Mouse (Mus musculus): ENCODE data around the gene Gm42688. TPM values are rescaled to one million over a fixed set of nuclear protein-coding genes. Genes with fewer than 3 reads are reported as not detected.

The Gm42688 gene
- polyA plus RNA-seq, 1 experiment from 2014 or later, result 2.9 TPM

DNA sequence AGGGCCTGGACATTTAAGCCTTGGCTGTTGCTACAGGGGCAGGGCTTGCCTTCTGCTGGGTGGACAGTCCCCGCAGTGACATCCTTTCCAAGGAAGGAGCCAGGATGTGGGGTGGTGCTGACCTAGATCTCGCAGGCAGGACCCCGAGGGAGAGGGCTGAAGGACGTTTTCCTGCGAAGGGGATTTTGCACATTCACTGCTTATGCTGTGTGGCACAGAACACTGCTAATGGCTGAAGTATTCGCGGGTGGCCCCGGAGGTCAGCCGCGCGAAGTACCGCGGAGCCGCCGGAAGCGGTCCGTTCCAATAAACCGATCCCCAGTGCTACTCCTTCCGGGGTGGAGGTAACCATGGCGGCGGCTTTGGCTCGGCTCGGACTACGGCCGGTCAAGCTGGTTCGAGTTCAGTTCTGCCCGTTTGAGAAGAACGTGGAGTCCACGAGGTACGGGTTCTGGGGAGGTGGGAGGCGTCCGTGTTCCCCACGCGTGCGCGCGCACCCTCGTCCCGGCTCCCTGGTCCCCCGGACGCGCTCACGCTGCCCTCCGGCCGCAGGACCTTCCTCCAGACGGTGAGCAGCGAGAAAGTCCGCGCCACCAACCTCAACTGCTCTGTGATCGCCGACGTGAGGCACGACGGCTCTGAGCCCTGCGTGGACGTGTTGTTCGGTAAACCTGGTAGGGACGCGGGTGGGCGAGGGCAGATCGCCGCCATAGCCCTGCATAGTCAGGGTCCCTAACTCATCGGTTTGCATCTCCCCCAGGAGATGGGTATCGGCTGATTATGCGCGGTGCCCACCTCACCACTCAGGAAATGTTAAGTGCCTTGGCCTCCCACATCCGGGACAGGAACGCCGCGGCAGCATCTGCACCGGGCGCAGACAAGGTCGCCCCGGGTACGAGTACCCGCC, 7.6 kb downstream of the Gm42688 start, which contains the start of gene Mrpl53:
Gene Mrpl53, plus strand, starts transcription at position 279 of the 907 bp plus-strand sequence.
- DNase-seq, result peak; percentile 90
- Histone ChIP-seq H3K9me3 (ENCODE audit: low read depth, low read length) (no peaks in the 10 kb centered on the region), H3K4me3 (ENCODE audit: low read depth, low read length) (peak within 1 kb of the TSS; percentile 73), H3K4me1 (ENCODE audit: insufficient read depth) (0 out of 2 replicates have a peak, but pooled peaks cover 6% of the 10 kb centered on the region), H3K4me2 (peak within 1 kb of the TSS; percentile 85), H3K9ac (peak within 1 kb of the TSS; percentile 88), H3K27me3 (ENCODE audit: insufficient read depth, low read length) (no peaks in the 10 kb centered on the region), H3K27ac (ENCODE audit: low read depth) (peak within 1 kb of the TSS; percentile 85), H3K36me3 (ENCODE audit: insufficient read depth) (peaks cover 16% of the 10 kb centered on the region; the same call in 1 of the 2 replicates)
- TF ChIP-seq CTCF (IDR thresholded peaks at IDR 0.05; ENCODE audit: low read depth), result no peak
- ATAC-seq (ENCODE audit: insufficient read depth), result peak; percentile 89
- under 1% methylated on average over 76 of the region's 76 CpGs for WGBS

GRCm38 (mm10) chr6:83111510-83112136, 10.2 kb downstream of the Gm42688 start:
- H3K4me3 ChIP-seq (ENCODE audit: low read depth, low read length), result no peak overlapping the region
- no peaks in the 10 kb centered on the region for H3K27me3 ChIP-seq (ENCODE audit: insufficient read depth, low read length)
- no peak overlapping the region for H3K27ac ChIP-seq (ENCODE audit: low read depth)
- DNase-seq (no peak), ATAC-seq (ENCODE audit: insufficient read depth) (no peak)
- peaks cover 14% of the 10 kb centered on the region; the same call in 1 of the 2 replicates for H3K36me3 ChIP-seq (ENCODE audit: insufficient read depth)
- WGBS, result 86% methylated on average over 4 of the region's 4 CpGs
- peaks cover 12% of the 10 kb centered on the region; the same call in 1 of the 2 replicates for H3K4me1 ChIP-seq (ENCODE audit: insufficient read depth)
- H3K9ac ChIP-seq, result no peak overlapping the region
- TF ChIP-seq CTCF (IDR thresholded peaks at IDR 0.05; ENCODE audit: low read depth), result no peak
- H3K4me2 ChIP-seq, result no peak overlapping the region
- no peaks in the 10 kb centered on the region for H3K9me3 ChIP-seq (ENCODE audit: low read depth, low read length)

DNA sequence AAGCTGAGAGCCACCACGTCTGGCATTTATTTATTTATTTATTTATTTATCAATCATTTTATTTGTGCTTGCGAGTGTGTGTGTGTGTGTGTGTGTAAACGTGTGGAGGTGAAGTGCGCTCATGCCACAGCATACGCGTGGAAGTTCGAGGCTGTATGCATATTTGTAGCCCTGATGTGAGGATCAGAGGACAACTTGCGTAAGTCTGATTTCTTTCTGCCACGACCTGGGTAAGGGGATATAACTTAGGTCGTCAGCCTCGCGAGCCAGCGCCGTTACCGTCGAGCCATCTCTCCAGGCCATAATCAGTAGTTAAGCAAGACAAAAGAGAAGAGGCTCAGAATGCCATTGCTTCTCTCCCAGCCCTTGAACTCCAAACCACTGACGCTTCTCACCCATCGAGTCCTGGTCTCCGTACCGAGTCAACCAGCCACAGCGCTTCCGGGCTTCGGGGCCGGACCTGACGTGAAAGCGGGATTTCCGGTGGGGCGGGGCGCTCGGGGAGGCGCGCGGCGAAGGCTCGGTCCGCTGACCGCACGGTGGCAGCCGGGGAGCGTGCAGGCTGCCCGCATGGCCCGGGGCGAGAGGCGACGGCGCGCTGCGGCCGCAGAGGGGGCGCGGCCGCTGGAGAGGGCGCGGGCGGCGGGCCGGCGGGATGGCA, 13.7 kb downstream of the Gm42688 start, which contains the start of gene Mogs:
Gene Mogs, plus strand, starts transcription at position 486 of the 661 bp plus-strand sequence.
- 0 out of 2 replicates have a peak, but pooled peaks have one; percentile 27 for TF ChIP-seq CTCF (IDR thresholded peaks at IDR 0.05; ENCODE audit: low read depth)
- WGBS, result 1% methylated on average over 56 of the region's 58 CpGs
- H3K4me2 ChIP-seq, result peak within 1 kb of the TSS; percentile 91
- H3K4me3 ChIP-seq (ENCODE audit: low read depth, low read length), result peak within 1 kb of the TSS; percentile 89
- ATAC-seq (ENCODE audit: insufficient read depth) (peak; percentile 89), DNase-seq (peak; percentile 96)
- H3K4me1 ChIP-seq (ENCODE audit: insufficient read depth), result peaks cover 9% of the 10 kb centered on the region
- peak within 1 kb of the TSS; percentile 85 for H3K9ac ChIP-seq
- peaks cover 39% of the 10 kb centered on the region for H3K36me3 ChIP-seq (ENCODE audit: insufficient read depth)
- peak within 1 kb of the TSS; percentile 84 for H3K27ac ChIP-seq (ENCODE audit: low read depth)
- H3K27me3 ChIP-seq (ENCODE audit: insufficient read depth, low read length), result no peaks in the 10 kb centered on the region
- H3K9me3 ChIP-seq (ENCODE audit: low read depth, low read length), result no peaks in the 10 kb centered on the region

DNA sequence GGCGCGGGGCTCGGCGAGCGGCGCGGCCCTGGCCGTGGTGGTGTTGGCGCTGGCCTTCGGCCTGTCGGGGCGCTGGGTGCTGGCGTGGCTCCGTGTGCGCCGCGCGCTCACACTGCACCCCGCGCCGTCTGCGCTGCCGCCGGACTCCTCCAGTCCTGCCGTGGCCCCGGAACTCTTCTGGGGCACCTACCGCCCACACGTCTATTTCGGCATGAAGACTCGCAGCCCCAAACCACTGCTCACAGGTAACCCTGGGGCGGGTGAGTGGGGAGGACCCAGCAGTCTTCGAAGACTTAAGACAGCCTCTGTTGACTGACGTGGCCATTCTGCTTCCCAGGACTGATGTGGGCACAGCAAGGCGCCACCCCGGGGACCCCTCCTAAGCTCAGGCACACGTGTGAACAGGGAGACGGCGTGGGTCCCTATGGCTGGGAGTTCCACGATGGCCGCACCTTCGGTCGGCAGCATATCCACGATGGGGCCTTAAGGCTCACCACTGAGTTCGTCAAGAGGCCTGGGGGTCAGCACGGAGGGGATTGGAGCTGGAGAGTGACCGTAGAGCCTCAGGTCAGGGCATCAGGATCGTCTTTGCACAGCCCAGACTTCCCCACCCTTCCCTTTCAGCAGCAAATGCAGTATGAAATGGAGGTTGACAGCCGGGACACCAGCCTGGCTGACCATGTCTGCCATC, 14.4 kb downstream of the Gm42688 start:
- peak; percentile 62 for ATAC-seq (ENCODE audit: insufficient read depth)
- peak overlapping the region; percentile 85 for H3K9ac ChIP-seq
- no peak for TF ChIP-seq CTCF (IDR thresholded peaks at IDR 0.05; ENCODE audit: low read depth)
- H3K4me3 ChIP-seq (ENCODE audit: low read depth, low read length), result peak overlapping the region; percentile 89
- DNase-seq, result no peak
- under 1% methylated on average over 48 of the region's 48 CpGs for WGBS
- peaks cover 38% of the 10 kb centered on the region for H3K36me3 ChIP-seq (ENCODE audit: insufficient read depth)
- H3K4me2 ChIP-seq, result peak overlapping the region; percentile 91
- no peaks in the 10 kb centered on the region for H3K27me3 ChIP-seq (ENCODE audit: insufficient read depth, low read length)
- H3K9me3 ChIP-seq (ENCODE audit: low read depth, low read length), result no peaks in the 10 kb centered on the region
- peak overlapping the region; percentile 84 for H3K27ac ChIP-seq (ENCODE audit: low read depth)
- H3K4me1 ChIP-seq (ENCODE audit: insufficient read depth), result peaks cover 10% of the 10 kb centered on the region

DNA sequence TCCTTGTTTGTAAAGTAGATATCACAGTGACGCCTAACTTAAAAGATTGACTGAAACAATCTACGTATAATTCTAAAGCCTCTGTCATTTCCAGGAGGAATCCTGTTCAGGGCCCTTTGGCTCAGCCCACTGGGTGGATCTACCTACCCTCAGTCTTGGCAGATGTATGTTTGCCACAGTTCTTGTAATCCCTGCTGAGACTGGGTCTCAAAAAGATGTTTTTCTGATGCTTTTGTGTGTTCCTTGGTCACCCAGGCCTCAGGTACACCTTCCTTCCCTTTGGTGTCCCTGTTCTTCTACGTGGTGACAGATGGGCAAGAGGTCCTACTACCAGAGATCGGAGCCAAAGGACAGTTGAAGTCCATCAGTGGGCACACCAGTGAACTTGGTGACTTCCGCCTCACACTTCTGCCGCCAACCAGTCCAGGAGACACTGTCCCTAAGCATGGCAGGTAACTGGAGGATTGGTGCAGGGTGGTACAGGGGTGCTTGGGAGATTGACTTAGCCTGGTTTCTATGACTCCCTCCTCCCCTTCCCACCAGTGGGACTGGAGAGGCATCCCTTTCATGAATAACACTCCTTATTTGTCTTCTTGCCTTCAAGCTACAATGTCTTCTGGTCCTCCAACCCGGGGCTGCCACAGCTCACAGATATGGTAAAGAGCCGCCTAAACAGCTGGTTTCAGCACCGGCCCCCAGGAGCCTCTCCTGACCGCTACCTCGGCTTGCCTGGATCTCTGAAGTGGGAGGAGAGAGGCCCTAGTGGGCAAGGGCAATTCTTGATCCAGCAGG, 15.2 kb downstream of the Gm42688 start:
- WGBS, result 65% methylated on average over 11 of the region's 11 CpGs
- ATAC-seq (ENCODE audit: insufficient read depth), result no peak
- TF ChIP-seq CTCF (IDR thresholded peaks at IDR 0.05; ENCODE audit: low read depth), result no peak

GRCm38 (mm10) chr6:83117165-83117438, 15.7 kb downstream of the Gm42688 start:
- Histone ChIP-seq H3K27ac (ENCODE audit: low read depth) (no peak overlapping the region), H3K9ac (no peak overlapping the region), H3K9me3 (ENCODE audit: low read depth, low read length) (no peaks in the 10 kb centered on the region), H3K4me2 (peak overlapping the region; percentile 91), H3K36me3 (ENCODE audit: insufficient read depth) (peaks cover 31% of the 10 kb centered on the region), H3K4me1 (ENCODE audit: insufficient read depth) (peaks cover 10% of the 10 kb centered on the region), H3K27me3 (ENCODE audit: insufficient read depth, low read length) (no peaks in the 10 kb centered on the region), H3K4me3 (ENCODE audit: low read depth, low read length) (peak overlapping the region; percentile 89; the same call in 1 of the 2 replicates)
- WGBS, result 78% methylated on average over 4 of the region's 4 CpGs
- no peak for TF ChIP-seq CTCF (IDR thresholded peaks at IDR 0.05; ENCODE audit: low read depth)
- ATAC-seq (ENCODE audit: insufficient read depth), result no peak
- DNase-seq, result no peak

More for the DNA sequence above, 15.2 kb downstream of the Gm42688 start:
- Histone ChIP-seq H3K4me3 (ENCODE audit: low read depth, low read length) (peak overlapping the region; percentile 89), H3K4me1 (ENCODE audit: insufficient read depth) (peaks cover 10% of the 10 kb centered on the region), H3K4me2 (peak overlapping the region; percentile 91), H3K9ac (peak overlapping the region; percentile 85), H3K36me3 (ENCODE audit: insufficient read depth) (peaks cover 32% of the 10 kb centered on the region), H3K27ac (ENCODE audit: low read depth) (peak overlapping the region; percentile 84; the same call in 1 of the 2 replicates), H3K9me3 (ENCODE audit: low read depth, low read length) (no peaks in the 10 kb centered on the region), H3K27me3 (ENCODE audit: insufficient read depth, low read length) (no peaks in the 10 kb centered on the region)
- no peak for DNase-seq
